Mouse (Mus musculus) monocyte, adult 2 months (primary cell): Measurements from ENCODE around the gene Ppm1b.

Experiments used
- DNase-seq, 2 experiments: peaks; one replicate each; pipeline ENCODE4 v3.0.0; 2022; ENCODE audit warnings: low spot score in 2 of 2, low read depth in 1 of 2

Gene Ppm1b

DNA sequence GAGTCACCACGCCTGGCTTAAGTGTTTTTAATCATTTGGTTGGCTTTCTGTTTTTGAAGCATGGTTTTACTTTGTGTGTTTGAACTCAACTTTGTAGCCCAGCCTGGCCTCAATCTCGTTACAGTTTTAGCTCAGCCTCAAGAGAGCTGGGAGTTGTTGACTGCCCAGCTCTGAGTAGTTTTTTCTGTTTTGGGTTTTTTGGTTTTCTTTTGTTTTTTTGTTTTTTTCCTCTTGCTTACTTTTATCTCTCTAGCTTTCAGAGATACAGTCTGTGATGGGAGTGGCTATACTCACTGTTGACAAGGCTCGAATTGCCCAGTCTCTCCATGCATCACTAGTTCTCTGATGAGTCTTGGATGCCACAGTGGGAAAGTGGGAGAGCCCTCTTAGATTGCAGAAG lies 63.8 kb downstream of the Ppm1b start:
- no peak for DNase-seq

DNA sequence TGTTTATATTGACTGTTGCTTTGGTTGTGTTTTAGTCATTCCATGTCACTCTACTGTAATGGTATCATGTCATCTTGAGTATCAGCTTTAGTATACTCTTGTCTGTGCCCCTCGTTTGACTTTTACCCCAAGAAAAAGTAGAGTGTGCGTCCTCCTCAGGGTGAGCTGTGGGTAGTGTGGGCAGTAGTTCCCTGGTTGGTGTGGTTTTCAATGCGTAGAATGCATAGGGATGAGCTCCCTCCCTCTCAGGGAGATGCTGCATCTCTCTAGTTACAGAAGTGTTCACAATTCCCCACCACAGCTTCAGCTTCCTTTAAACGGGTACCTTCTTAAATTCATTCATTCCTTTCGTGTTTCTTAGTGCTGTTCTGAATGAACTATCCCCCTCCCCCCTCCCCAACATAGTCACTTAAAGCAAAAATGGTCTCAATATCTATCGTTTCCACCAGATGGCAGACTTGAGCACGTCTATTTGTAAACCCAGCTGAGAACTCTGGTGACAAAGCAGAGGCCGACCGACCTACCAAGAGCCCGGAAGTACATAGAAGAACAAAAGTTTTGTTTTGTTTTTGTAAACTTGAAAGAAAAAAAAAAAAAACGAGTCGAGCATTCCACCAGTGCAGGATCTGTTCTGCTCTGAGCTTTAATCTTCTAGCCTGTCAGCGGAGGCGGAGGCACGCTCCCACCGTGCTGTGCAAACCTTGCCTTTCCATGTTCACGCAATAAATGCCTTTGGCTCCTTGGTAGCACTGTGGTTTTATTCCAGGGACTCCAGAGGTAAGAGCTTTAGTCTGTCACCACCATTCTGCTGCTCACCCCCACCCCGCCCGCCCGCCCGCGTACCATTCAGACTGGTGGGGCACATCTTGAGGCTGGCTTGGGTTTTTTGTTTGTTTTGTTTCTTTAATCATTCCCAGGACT lies 67.0 kb downstream of the Ppm1b start:
- DNase-seq = no peak

GRCm38 (mm10) chr17:85024237-85024636 lies 67.7 kb downstream of the Ppm1b start:
- no peak for DNase-seq

DNA sequence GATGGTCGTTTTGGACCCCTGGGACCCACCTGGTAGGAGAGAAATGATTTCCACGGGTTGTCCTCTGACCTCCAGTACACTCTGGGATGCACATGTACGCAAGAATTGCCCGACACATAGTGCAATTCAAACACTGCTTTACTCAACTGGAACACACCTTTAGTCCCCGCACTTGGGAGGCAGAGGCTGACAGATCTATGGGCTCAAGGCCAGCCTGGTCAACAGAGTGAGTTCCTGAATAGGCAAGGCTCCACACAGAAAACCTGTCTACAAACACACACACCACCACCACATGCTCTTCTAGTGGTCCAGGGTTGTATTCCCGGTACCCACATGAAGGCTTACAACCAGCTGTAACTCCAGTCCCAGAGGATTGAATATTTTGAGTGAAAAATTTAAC lies 68.6 kb downstream of the Ppm1b start:
- no peak for DNase-seq

DNA sequence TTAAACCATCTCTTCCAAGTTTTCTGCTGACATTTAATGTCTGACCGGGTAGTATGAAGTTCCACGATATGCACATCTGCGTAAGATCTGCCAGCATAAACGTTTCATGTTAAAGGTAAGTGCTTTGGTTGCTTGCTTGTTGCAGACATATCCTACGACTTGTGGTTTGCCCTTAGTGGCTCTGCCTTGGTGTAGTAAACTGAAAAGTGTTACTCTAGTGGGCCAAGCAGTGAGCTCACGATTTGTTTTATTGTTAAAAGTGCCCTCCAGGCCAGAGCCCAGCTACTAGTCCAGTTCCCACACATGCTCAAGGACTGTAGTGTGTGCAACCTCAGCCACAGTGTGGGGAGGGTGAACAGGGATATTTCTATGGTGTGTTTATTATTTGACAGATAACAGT lies 69.9 kb downstream of the Ppm1b start:
- DNase-seq = no peak

GRCm38 (mm10) chr17:85027247-85027646 lies 70.7 kb downstream of the Ppm1b start:
- DNase-seq = no peak

GRCm38 (mm10) chr17:85028093-85028739 lies 71.7 kb downstream of the Ppm1b start, which contains the start of gene Slc3a1:
Slc3a1 (plus strand) TSS chr17:85028376.
- no peak for DNase-seq

- DNase-seq = no peak
These were observed 72.3 kb downstream of the Ppm1b start for GRCm38 (mm10) chr17:85028797-85029196.

- DNase-seq = no peak
These were observed 74.1 kb downstream of the Ppm1b start for GRCm38 (mm10) chr17:85030651-85031050.

DNA sequence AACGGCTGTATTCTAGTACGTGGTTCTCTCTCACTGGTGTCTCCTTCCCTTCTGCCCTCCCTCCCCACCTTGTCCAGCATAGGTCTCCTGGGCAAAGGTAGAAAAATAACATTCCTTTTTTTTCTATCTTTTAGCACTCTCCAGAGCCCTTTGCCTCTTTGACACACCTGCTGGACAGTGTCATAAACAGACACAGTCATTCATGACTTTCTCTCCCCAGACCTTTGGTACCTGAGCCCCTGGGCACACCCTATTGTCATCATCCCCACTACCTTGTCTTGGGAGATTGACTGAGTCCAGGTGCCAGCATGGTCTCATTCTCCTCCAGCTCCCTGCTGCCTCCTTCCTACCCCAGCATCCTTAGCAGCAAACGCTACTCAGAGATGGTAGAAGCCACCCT lies 76.5 kb downstream of the Ppm1b start:
- DNase-seq = no peak

GRCm38 (mm10) chr17:85034068-85034467 lies 77.5 kb downstream of the Ppm1b start:
- no peak for DNase-seq

GRCm38 (mm10) chr17:85037855-85038254 lies 81.3 kb downstream of the Ppm1b start:
- DNase-seq = no peak

DNA sequence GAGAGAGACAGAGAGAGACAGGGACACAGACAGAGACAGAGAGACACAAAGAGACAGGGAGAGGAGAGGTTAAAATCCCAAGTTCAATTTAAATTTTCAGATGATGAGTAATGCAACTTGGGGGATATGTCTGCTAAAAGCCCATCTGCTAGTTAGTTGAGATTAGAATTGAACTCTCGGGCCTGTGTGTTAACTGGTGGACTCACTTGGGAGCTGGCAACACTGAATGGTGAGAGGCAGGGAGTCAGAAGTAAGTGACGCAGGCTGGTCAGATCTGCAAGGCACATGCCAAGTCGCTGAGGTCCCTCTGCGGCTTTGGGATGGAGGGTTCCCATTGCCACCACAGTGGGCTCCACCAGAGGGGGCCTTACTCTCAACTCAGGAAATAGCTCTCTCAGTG lies 81.8 kb downstream of the Ppm1b start:
- no peak for DNase-seq

GRCm38 (mm10) chr17:85038761-85039160 lies 82.2 kb downstream of the Ppm1b start:
- DNase-seq = no peak

DNA sequence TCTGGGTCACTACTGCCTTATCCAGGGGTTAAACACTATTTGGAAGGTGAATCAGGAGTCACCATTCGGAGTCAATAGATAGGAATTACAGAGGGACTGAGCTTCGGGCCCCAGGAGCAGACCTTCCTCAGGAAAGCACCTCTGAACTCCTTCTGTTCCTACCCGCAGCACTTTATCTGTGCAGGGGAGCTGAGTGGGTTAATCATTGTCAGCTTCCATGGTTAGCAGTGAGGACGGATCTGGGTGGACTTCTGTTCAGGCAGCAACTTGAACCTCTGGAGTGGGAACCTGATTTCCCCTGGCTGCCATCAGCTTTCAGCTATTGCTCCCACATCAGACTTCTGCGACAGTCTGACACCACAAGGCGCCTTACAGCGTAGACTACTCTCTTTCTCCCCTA lies 84.4 kb downstream of the Ppm1b start:
- DNase-seq = no peak

DNA sequence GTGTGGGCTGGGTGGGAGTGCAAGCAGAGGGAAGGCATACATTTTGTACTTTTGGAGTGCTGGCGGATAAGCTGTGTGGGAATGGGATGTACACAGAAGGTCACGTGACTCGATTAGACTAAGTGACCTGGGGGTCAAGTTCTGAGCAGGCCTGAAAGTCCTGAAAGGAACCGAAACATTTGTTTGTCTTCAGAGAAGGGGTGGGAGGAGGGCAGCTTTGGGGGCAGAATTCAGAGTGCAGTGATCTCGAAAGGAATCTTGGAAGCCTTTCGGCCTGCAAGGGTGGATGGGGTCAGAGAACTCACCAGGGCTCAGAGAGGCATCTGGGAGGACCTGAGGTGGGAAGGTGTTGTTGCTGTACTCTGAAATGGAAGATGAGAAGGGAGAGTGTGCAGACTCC lies 85.9 kb downstream of the Ppm1b start:
- DNase-seq = no peak

DNA sequence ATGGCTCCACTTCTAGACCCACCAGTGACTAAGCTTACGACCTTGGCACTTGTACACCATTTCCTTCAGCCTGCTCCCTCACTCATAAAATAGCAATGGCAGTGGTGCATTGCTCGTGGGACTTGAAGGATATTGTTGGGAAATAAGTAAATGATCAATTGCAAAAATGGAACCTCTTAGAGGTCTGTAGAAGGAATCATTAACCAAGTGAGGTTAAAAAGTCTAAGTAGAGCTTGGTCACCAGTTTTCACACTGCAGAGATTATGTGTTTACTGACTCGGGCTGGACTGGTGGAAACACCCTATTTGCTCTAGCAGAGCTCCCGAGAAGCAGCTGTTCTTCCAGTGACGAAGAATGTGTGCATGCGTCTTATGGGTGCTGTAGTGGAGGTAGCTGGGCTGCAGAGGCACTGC lies 86.9 kb downstream of the Ppm1b start:
- no peak for DNase-seq

DNA sequence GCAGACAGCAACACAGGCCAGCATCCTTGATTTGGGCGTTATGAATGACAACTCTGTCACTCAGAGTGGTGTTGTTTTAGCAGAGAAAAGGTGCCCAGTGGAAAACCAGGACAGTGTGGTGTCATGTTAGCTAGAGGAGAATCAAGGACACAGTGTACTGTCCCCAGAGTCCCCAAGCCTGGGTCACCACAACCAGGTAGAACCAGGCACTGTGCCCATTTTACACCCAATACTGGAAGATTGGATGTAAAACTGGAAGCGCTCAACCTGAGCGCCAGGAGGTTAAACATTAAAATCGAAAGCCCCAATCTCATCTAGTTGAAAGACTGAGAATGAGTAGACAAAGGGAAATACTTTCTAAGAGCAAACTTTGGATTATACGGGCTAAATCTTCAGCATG lies 87.9 kb downstream of the Ppm1b start:
- DNase-seq = no peak

- no peak for DNase-seq
These were observed 88.6 kb downstream of the Ppm1b start for GRCm38 (mm10) chr17:85045160-85045559.

DNA sequence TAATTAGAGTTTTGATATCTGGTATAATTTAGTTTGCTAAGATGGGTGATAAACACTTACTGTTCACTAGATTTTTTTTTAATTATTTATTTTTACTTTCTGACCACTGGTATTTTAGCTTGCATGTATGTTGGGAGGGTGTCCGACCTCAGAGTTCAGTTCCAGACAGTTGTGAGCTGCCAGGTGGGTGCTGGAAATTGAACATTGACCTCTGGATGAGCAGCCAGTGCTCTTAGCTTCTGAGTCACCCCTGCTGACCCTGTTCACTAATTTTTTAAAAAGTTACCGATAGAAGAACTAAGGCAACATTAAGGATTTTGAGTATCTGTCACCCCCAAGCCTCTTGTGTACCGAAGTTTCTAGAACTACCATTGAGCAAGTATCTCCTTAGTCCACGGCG lies 91.8 kb downstream of the Ppm1b start:
- DNase-seq = no peak

DNA sequence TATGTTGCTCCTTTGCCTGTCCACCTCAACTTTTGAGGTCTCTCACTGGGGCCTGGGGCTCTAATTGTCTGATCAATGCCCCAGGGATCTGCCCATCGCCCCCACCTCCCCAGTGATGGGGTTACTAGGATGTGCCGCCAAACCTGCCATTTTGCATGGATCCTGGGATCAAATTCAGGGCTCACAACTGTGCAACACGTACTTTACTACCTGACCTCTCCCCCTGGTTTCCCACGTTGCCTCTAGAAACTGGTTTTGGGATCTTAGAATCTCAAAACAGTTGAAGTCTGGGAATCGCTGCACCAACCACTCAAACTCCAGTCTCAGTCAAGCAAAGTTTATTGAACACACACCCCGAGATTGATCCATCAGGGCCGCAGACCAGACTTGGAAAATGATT lies 101.7 kb downstream of the Ppm1b start:
- DNase-seq = no peak

GRCm38 (mm10) chr17:85059136-85059535 lies 102.6 kb downstream of the Ppm1b start:
- DNase-seq = no peak

- no peak for DNase-seq
These were observed 107.0 kb downstream of the Ppm1b start for GRCm38 (mm10) chr17:85063560-85063959.
